Mouse (Mus musculus) hindbrain, embryonic 11.5 days (tissue): ENCODE data around the gene Zfp811. TPM values are rescaled to one million over a fixed set of nuclear protein-coding genes. Genes with fewer than 3 reads are reported as not detected.

Experiments
- ATAC-seq: fragments of 200-750 bp; cut with Nextera tagmentation; 2 replicates; pipeline ENCODE4 v1.8.0; 2017; ENCODE audit warnings: mild to moderate bottlenecking, moderate TSS enrichment, moderate library complexity; ENCODE audit not compliant: low FRiP score
- DNase-seq: peaks from one replicate; pipeline ENCODE4 v3.0.0-alpha.2; 2015; ENCODE audit warnings: low spot score
- H3K27ac ChIP-seq: fragments of 300-500 bp; sonication (generic); 2 replicates; pipeline ENCODE4 v1.5.1; 2014; ENCODE audit warnings: mild to moderate bottlenecking, low read depth, low read length
- H3K27me3 ChIP-seq: fragments of 300-500 bp; sonication (generic); 2 replicates; pipeline ENCODE4 v1.6.1; 2014; ENCODE audit warnings: mild to moderate bottlenecking, low read length, moderate library complexity, mixed read lengths; ENCODE audit not compliant: control insufficient read depth, insufficient read depth
- H3K36me3 ChIP-seq: fragments of 300-500 bp; sonication (generic); 2 replicates; pipeline ENCODE4 v1.6.1; 2014; ENCODE audit warnings: mild to moderate bottlenecking, low read length, moderate library complexity, mixed read lengths; ENCODE audit not compliant: control insufficient read depth, insufficient read depth
- H3K4me1 ChIP-seq: fragments of 300-500 bp; sonication (generic); replicated peaks from 2 replicates; pipeline ENCODE4 v1.6.1; 2014; ENCODE audit warnings: low read length, mixed read lengths; ENCODE audit not compliant: control insufficient read depth, insufficient read depth
- H3K4me2 ChIP-seq: fragments of 300-500 bp; sonication (generic); replicated peaks from 2 replicates; pipeline ENCODE4 v1.6.1; 2014; ENCODE audit warnings: mild to moderate bottlenecking, low read depth, low read length
- H3K4me3 ChIP-seq: fragments of 300-500 bp; sonication (generic); 2 replicates; pipeline ENCODE4 v1.5.1; 2014; ENCODE audit warnings: low read depth, low read length
- H3K9ac ChIP-seq: fragments of 300-500 bp; sonication (generic); 2 replicates; pipeline ENCODE4 v1.6.1; 2014; ENCODE audit warnings: low read depth, low read length
- H3K9me3 ChIP-seq: fragments of 300-500 bp; sonication (generic); 2 replicates; pipeline ENCODE4 v1.6.1; 2016; ENCODE audit warnings: low read length; ENCODE audit not compliant: control insufficient read depth
- WGBS: fragments of 180-500 bp; shearing (Covaris S2); extraction: QIAGEN DNeasy Blood & Tissue Kit; methylation state at CpG from one replicate; pipeline ENCODE4 v1.1.7; 2014; 5-methylcytosine and 5-hydroxymethylcytosine counted together
- polyA plus RNA-seq: library from polyadenylated mRNA; unstranded; fragments of >200 nt; fragmentation: Nextera tagmentation; extraction: Ambion mirVana; gene quantifications from 2 replicates; pipeline ENCODE4 v1.2.1, GENCODE M21; 2014

Zfp811 gene
- polyA plus RNA-seq, 1 experiment from 2014 or later: 49.1 TPM

DNA sequence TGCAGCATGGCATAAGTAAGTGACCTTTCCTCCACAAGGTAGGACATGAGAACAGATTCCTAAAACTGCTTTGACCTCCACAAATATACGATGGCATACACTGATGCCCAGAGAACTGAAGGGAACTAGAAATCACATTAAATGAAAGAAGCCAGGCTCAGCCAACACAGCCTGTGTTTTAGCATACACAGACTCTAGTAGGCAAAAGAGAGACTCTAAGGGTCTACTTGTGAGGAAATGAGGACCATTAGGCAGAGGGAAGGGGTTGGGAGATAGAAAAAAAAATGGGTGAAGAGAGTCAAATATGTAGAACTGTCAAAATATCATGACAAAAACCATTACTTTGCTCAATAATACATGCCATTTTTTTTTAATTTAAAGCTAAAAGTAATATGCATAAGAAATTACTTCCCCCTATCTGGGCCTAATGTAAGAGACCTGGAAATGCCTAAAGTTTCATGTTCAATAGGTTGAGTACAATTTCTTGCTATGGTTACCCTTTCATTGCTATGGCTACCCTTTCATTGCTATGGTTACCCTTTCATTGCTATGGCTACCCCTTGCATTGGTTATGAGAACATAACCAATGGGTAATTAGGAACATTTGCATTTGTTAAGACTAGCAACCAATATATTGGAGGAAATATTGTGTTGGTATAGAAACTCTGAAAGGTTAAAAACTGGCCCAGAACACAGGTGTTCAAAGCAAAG is 6.5 kb upstream of the Zfp811 start:
- H3K9ac ChIP-seq: no peak overlapping the region
- 0 out of 2 replicates have a peak, but pooled peaks have one; percentile 65 for ATAC-seq
- DNase-seq: peak; percentile 74
- no peak overlapping the region for H3K27ac ChIP-seq
- no peaks in the 10 kb centered on the region for H3K9me3 ChIP-seq
- H3K4me1 ChIP-seq: no peaks in the 10 kb centered on the region
- WGBS: 85% methylated on average over 1 of the region's 1 CpGs
- H3K4me3 ChIP-seq: no peak overlapping the region
- H3K27me3 ChIP-seq: no peaks in the 10 kb centered on the region
- no peak overlapping the region for H3K4me2 ChIP-seq
- peaks cover 9% of the 10 kb centered on the region; the same call in 1 of the 2 replicates for H3K36me3 ChIP-seq

DNA sequence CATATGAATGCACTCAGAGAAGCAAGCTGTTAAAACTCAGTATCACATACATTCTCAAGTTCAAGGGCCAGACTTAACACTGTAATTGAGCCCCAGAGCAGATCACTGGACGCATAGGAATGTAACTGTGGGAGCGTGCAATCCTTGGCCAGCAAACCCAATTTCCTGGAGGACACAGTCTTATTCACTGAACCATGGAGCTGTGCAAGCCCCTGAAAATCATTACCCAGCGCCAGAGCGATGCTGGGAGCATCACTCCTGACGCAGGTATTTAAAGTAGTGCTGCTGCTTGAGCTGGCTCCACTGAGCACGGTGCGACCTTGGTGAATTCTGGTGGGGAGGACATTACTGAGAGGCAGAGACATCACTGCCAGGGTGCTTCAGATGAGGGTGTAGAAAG is 4.4 kb upstream of the Zfp811 start:
- Histone ChIP-seq H3K27ac (no peak overlapping the region), H3K4me2 (no peak overlapping the region), H3K36me3 (no peaks in the 10 kb centered on the region), H3K4me1 (no peaks in the 10 kb centered on the region), H3K4me3 (no peak overlapping the region), H3K9me3 (no peaks in the 10 kb centered on the region), H3K9ac (no peak overlapping the region), H3K27me3 (no peaks in the 10 kb centered on the region)
- ATAC-seq: no peak
- DNase-seq: no peak
- 85% methylated on average over 7 of the region's 7 CpGs for WGBS

DNA sequence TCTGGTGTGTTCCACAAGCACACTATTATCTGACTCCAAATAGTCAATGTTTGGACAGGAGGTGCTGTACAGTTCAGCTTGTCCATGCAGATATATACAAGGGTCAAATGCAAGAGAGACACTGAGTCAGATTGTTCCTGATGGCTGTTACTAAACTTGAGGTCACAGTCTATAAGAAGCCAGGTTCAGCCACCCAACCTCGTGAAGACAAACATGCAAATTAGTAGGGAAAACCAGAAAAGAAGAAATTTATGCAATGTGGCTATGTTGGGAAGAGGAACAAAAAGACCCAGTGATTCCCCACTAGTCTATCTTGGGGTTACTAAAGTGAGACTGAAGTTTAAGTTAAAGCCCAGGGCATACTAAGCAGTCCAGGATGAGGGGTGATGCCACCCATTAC is 917 bp upstream of the Zfp811 start:
- ATAC-seq (no peak), DNase-seq (no peak)
- no peaks in the 10 kb centered on the region for H3K9me3 ChIP-seq
- H3K27ac ChIP-seq: peak overlapping the region; percentile 90
- H3K4me3 ChIP-seq: no peak overlapping the region
- H3K4me2 ChIP-seq: no peak overlapping the region
- H3K4me1 ChIP-seq: peaks cover 5% of the 10 kb centered on the region
- no peaks in the 10 kb centered on the region for H3K36me3 ChIP-seq
- 18% methylated on average over 1 of the region's 1 CpGs for WGBS
- no peak overlapping the region for H3K9ac ChIP-seq
- no peaks in the 10 kb centered on the region for H3K27me3 ChIP-seq

DNA sequence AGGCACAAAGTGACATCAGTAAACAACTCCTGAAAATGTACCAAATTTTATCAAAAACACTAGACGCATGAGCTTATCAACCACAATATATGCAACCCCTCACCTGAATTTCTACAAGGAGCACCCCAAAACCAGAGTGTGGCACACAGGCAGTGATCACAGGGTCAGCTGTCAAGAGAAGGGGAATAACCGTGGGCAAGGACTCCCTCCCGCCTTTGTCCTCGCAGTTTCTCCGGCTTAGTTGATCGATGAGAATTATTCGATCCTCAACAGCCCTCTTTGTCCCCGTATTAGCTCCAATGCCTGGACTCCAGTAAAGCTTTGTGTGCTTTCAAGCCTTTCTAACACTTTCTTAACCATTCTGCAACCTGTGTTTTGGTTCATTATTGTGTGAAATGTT is 810 bp downstream of the Zfp811 start:
- 5% methylated on average over 8 of the region's 8 CpGs for WGBS
- ATAC-seq: no peak

DNA sequence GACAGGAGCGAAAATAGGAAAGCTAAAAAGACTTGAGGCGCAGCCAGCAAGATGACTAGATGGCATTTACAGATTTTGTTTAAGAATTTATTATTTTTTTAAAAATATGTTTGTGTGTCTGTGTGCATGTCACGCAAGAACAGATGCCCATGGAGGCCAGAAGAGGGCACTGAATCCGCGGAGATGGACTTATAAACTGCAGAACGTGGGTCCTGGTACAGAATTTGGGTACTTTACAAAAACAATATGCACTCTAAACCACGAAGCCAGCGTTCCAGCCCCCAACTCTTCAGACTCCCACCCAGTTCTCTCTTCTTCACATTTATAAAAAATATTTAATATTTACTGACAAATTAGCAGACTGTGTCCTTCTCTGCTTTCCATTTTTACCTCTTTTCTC is 20.5 kb downstream of the Zfp811 start:
- Histone ChIP-seq H3K4me2 (no peak overlapping the region), H3K36me3 (no peaks in the 10 kb centered on the region), H3K4me3 (peak overlapping the region; percentile 87; the same call in 1 of the 2 replicates), H3K27me3 (no peaks in the 10 kb centered on the region), H3K4me1 (peaks cover 5% of the 10 kb centered on the region), H3K27ac (no peak overlapping the region), H3K9me3 (no peaks in the 10 kb centered on the region), H3K9ac (no peak overlapping the region)
- ATAC-seq (no peak), DNase-seq (no peak)
- 74% methylated on average over 8 of the region's 8 CpGs for WGBS

More for the DNA sequence above, 810 bp downstream of the Zfp811 start:
- Histone ChIP-seq H3K27ac (peak overlapping the region; percentile 90), H3K9me3 (no peaks in the 10 kb centered on the region), H3K27me3 (no peaks in the 10 kb centered on the region), H3K9ac (peak overlapping the region; percentile 78), H3K4me2 (peak overlapping the region; percentile 54), H3K4me1 (peaks cover 5% of the 10 kb centered on the region), H3K36me3 (no peaks in the 10 kb centered on the region), H3K4me3 (peak overlapping the region; percentile 59)
- DNase-seq: peak; percentile 57

DNA sequence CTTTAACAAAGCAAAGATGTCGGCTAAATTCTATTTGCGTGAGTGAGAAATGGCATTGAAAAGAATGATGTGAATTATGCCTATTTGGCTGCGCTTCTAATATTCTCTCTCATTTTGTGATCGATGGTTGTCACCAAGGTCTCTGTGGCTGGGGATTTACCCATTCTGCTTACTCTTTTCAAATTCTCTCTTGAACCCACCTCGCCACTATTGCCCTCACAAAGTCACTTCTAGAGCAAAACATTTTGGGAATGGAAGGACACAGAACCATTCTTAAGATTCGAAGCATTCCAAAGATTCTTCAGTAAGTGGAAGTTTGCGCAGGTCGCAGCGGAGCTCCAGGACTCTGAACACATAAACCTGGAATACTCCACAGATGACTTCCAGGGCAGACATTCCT is 21.2 kb downstream of the Zfp811 start:
- H3K27ac ChIP-seq: no peak overlapping the region
- peak overlapping the region; percentile 53 for H3K4me2 ChIP-seq
- WGBS: 9% methylated on average over 9 of the region's 9 CpGs
- H3K27me3 ChIP-seq: no peaks in the 10 kb centered on the region
- H3K36me3 ChIP-seq: peaks cover under 1% of the 10 kb centered on the region; the same call in 1 of the 2 replicates
- no peaks in the 10 kb centered on the region for H3K9me3 ChIP-seq
- H3K4me3 ChIP-seq: peak overlapping the region; percentile 87
- ATAC-seq (no peak), DNase-seq (peak; percentile 22)
- peak overlapping the region; percentile 46; the same call in 1 of the 2 replicates for H3K9ac ChIP-seq
- peaks cover 5% of the 10 kb centered on the region for H3K4me1 ChIP-seq

DNA sequence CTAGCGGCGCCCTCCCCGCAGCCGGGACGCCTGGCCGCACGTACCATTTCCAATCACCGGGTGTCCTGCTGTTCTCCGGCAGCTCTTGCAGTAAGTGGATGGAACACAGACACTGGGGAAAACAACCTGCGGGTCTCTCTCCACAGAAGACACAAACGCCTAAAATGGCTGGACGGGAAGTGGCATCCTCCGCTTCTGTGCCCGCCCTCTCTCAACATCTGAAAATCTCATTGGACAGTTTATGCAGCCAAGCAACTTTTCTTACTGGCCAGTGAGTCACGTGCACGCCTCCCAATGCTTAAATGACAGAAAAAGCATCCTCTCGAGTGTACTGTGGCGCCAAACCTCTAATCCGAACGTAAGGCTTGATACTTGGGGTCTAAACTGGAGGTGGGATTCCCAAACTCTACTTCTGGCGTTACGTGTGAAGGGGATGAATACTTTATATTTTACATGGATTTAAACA is 21.6 kb downstream of the Zfp811 start, which contains the start of gene Zfp871:
Zfp871 (minus strand) TSS at position 194 of the 466 bp plus-strand sequence.
- under 1% methylated on average over 22 of the region's 22 CpGs for WGBS
- H3K9me3 ChIP-seq: no peaks in the 10 kb centered on the region
- peak; percentile 96 for ATAC-seq

DNA sequence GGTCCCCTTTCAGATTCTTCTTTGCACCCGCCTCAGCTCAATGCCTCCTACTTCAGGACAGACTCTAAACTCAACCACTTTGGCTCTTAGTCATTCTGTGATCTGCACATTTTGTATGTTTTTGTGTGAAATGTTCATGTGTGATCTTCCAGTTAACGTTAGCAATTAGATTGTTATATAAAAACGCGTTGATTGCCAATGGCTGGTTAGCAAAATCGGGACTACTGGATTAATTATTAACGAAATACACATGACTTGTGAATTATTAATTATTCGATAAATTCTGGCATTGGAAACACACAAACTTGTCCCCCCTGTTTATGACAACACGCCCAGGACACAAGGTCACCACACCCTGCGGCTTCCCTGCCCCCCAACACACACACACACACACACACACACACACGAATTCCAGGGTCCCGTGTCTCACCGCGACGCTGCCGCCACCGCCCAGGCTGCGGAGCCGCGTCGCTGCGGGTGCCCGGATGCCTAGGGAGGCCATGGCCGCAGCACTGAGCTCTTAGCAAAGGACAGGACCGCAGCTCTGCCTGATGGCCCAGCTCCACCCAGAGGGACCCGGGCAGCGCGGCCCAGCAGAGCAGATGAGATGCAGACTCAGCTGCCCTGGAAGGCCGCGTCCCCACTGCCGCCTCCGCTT is 22.2 kb downstream of the Zfp811 start:
- 1% methylated on average over 30 of the region's 31 CpGs for WGBS
- DNase-seq: peak; percentile 67
- peak overlapping the region; percentile 88 for H3K27ac ChIP-seq

More for the DNA sequence above, 21.6 kb downstream of the Zfp811 start, which contains the start of gene Zfp871:
- peaks cover 3% of the 10 kb centered on the region; the same call in 1 of the 2 replicates for H3K36me3 ChIP-seq
- H3K9ac ChIP-seq: peak within 1 kb of the TSS; percentile 94
- H3K4me3 ChIP-seq: peak within 1 kb of the TSS; percentile 87
- DNase-seq: peak; percentile 86
- peaks cover 5% of the 10 kb centered on the region for H3K4me1 ChIP-seq
- peak within 1 kb of the TSS; percentile 88 for H3K27ac ChIP-seq
- H3K27me3 ChIP-seq: no peaks in the 10 kb centered on the region
- H3K4me2 ChIP-seq: peak within 1 kb of the TSS; percentile 57

More for the DNA sequence above, 22.2 kb downstream of the Zfp811 start:
- H3K4me3 ChIP-seq: peak overlapping the region; percentile 87
- H3K36me3 ChIP-seq: peaks cover 3% of the 10 kb centered on the region; the same call in 1 of the 2 replicates
- H3K27me3 ChIP-seq: no peaks in the 10 kb centered on the region
- peaks cover 5% of the 10 kb centered on the region for H3K4me1 ChIP-seq
- no peaks in the 10 kb centered on the region for H3K9me3 ChIP-seq
- H3K9ac ChIP-seq: peak overlapping the region; percentile 94
- peak overlapping the region; percentile 57 for H3K4me2 ChIP-seq
- peak; percentile 91 for ATAC-seq
